ENCODE assay signal across 1 mouse cellular context in the genomic region with DNA sequence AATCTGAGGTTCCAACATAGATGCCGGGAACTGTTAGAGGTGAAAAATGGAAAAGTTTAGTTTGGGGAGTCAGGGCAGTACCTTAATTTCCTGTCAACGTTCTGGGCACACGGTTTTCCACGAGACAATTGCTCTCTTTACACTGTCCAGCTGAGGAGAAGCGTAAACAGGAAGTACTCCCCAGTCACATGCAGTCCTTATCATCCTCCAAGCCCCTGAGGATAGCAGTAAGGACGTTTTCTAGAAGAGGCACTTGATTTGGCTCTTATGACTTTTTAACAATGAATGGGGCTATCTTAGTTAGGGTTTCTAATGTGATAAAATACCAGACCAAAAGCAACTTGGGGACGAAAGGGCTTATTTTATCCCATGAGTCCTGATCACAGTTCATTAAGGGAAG.
TF ChIP-seq lines count a peak whose summit lies in the region.

No protein-coding gene starts in this region.

TF ChIP-seq in MEL, 35 proteins besides CTCF, POLR2A, EP300 and RAD21:
- TF ChIP-seq ETS1 (IDR thresholded peaks at IDR 0.05; ENCODE audit: low read depth, low read length) = no peak
- peak; percentile 50; the same call in 1 of the 2 replicates for TF ChIP-seq USF1 (IDR thresholded peaks at IDR 0.05; ENCODE audit: low read depth, low read length)
- no peak for TF ChIP-seq MYC (IDR thresholded peaks at IDR 0.05; ENCODE audit: low read depth, low read length)
- no peak for TF ChIP-seq CHD1 (IDR thresholded peaks at IDR 0.05; ENCODE audit: low read depth, low read length)
- TF ChIP-seq ZMIZ1 (IDR thresholded peaks at IDR 0.05; ENCODE audit: low read depth, low read length) = no peak
- no peak for TF ChIP-seq ZC3H11A (IDR thresholded peaks at IDR 0.05; ENCODE audit: low read depth, low read length)
- TF ChIP-seq JUND (IDR thresholded peaks at IDR 0.05; ENCODE audit: low read depth, low read length) = no peak
- TF ChIP-seq GATA1 (IDR thresholded peaks at IDR 0.05; ENCODE audit: low read depth, low read length) = no peak
- TF ChIP-seq NELFE (IDR thresholded peaks at IDR 0.05; ENCODE audit: low read depth, low read length) = no peak
- no peak for TF ChIP-seq SIN3A (IDR thresholded peaks at IDR 0.05; ENCODE audit: low read length)
- TF ChIP-seq TCF12 (IDR thresholded peaks at IDR 0.05; ENCODE audit: low read depth, low read length) = no peak
- no peak for TF ChIP-seq NRF1 (IDR thresholded peaks at IDR 0.05; ENCODE audit: insufficient read depth, low read depth, low read length, poor library complexity, severe bottlenecking)
- TF ChIP-seq POLR2AphosphoS2 (IDR thresholded peaks at IDR 0.05; ENCODE audit: low read length) = no peak
- no peak for TF ChIP-seq ZNF384 (IDR thresholded peaks at IDR 0.05; ENCODE audit: low read depth, low read length)
- peak; percentile 38; the same call in 1 of the 2 replicates for TF ChIP-seq BHLHE40 (IDR thresholded peaks at IDR 0.05; ENCODE audit: borderline replicate concordance, low read depth, low read length)
- TF ChIP-seq MAFK (IDR thresholded peaks at IDR 0.05; ENCODE audit: borderline replicate concordance, low read depth, low read length) = no peak
- TF ChIP-seq GABPA (IDR thresholded peaks at IDR 0.05; ENCODE audit: low read depth, low read length) = no peak
